Mouse (Mus musculus) frontal cortex, postnatal 14 days (tissue): ENCODE measurements around the gene Zfp239.

Experiments
- DNase-seq, 2 experiments: peaks; one replicate each; pipeline ENCODE4 v3.0.0; 2022; ENCODE audit warnings: low spot score in 2 of 2

The Zfp239 gene

DNA sequence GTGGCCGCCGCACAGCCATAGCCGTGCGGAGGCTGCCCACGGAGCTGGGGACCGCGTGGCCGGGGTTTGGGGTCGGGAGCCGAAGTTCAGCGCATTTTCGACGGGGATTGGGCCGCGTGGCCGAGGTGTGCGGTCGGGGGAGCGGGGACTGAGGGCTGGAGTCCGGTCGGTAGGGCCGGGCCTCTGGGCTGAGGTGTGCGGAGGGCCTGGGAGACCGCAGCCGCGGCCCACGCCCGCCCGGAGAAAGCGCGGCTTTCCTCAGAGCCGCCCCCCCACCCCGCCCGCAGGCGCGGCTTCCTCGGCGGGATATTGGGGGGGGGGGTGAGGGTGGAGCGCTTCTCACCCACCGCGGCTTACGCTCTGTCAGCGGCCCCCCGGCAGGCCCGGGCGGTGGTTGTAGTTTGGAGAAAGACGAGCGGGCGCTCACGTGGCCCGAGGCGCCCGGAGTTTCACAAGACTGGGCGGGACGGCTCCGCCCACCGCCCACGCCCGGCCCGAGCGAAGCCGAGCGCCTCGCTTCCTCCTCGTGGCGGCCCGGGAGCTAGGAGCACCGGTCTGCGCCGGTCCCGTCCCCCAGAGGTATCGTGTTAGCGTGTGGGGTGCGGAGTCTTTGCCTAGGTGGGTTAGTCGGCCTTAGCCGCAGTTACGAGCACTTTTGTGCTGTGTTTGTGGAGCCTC is 45.5 kb downstream of the Zfp239 start:
- DNase-seq = peak; percentile 33 to 57

DNA sequence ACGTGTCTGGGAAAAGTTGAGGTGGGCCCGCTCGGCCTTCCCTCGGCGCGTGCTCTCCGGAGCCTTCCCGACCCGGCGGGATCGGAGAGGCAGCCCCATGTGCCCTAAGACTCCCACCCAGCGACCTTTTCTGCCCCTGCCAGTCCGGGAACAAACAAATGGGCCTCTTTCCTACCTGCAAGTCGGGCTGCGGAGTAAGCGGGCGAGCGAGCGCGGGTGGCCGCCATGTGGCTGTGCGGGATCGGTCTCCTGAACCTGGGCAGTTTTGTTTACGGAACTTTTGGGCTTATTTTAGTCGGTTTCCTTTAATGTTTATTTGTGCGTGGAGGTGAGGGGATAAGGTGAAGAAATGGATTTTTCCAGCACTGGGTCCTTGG is 46.1 kb downstream of the Zfp239 start:
- DNase-seq = no peak

GRCm38 (mm10) chr6:117908424-117908900 is 46.6 kb downstream of the Zfp239 start:
- no peak for DNase-seq

DNA sequence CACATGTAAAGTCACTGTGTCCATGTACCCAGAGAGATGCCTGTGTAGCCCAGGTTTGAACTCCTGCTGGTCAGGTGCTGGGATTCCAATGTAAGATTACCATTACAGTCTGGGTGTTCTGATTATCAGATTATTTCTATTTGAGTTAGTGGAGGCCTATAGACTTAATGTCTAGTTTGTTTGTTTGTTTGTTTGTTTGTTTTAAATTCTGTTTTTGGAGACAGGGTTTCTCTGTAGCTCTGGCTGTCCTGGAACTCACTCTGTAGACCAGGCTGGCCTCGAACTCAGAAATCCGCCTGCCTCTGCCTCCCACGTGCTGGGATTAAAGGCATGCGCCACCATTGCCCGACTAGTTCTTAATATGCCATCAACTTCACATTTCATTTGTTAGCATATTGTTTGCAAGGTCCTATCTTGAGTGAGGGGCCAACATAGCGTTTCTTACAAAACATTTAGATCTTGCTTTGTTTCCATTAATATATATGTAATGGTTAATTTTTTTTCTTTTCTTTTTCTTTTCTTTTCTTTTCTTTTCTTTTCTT is 48.3 kb downstream of the Zfp239 start:
- DNase-seq = no peak

- no peak for DNase-seq
Measured at GRCm38 (mm10) chr6:117914541-117914940, 52.6 kb downstream of the Zfp239 start.

GRCm38 (mm10) chr6:117916205-117916736 is 54.4 kb downstream of the Zfp239 start:
- no peak for DNase-seq

DNA sequence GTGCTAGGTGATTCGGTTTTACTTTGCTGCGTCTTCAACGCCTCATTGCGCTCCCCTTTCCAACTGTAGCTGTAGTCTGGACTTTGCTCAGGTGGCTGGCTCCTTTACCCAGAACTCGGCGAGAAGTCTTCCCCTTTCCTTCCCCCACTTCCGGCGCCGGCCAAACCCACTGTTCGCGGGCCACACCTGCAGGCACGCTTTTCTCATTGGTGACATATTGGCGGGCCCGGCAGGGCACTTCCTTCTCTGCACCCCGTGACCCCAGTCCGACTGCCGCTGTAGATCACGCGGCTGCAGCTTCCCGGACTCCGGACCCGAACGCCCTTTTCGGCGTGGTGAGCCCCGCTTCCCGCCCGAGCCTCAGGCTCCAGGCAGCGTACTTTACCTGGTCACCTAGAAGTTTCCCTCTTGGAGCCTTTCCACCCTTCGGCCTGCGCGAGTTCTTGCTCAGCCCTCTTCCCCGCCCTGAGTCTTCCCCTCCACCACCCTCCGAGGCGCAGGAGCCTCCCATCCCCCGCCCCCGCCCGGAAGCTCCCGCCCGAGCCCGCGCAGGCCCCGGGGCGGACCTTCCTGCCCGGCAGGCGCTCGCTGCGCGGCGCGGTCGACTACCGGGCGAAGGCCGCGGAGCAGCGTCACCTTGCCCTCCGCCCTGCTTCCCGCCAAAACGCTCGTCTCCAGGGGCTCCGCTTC is 55.0 kb downstream of the Zfp239 start:
- DNase-seq = peak; percentile 38 to 43

- peak in 1 of 2 experiments; percentile 34 for DNase-seq
Measured at GRCm38 (mm10) chr6:117917576-117917975, 55.7 kb downstream of the Zfp239 start.

DNA sequence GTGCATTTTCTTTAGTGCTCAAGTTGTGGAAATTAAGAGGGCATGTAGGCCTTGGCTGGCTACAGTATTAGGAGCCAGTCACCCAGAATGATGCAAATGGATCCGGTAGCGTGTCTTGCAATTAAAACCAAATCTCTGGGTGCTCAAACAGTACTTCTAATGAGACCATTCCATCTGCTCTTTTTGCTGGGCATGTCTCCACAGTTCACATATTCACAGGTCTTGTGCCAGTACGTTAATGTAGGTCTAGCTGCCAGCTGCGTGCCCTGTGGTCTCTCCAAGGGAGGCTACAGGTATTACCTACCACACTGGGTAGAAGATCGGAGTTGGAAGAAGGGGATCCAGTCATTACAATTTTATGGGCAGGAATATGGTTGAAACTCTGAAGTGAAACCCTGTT is 56.1 kb downstream of the Zfp239 start:
- DNase-seq = no peak

DNA sequence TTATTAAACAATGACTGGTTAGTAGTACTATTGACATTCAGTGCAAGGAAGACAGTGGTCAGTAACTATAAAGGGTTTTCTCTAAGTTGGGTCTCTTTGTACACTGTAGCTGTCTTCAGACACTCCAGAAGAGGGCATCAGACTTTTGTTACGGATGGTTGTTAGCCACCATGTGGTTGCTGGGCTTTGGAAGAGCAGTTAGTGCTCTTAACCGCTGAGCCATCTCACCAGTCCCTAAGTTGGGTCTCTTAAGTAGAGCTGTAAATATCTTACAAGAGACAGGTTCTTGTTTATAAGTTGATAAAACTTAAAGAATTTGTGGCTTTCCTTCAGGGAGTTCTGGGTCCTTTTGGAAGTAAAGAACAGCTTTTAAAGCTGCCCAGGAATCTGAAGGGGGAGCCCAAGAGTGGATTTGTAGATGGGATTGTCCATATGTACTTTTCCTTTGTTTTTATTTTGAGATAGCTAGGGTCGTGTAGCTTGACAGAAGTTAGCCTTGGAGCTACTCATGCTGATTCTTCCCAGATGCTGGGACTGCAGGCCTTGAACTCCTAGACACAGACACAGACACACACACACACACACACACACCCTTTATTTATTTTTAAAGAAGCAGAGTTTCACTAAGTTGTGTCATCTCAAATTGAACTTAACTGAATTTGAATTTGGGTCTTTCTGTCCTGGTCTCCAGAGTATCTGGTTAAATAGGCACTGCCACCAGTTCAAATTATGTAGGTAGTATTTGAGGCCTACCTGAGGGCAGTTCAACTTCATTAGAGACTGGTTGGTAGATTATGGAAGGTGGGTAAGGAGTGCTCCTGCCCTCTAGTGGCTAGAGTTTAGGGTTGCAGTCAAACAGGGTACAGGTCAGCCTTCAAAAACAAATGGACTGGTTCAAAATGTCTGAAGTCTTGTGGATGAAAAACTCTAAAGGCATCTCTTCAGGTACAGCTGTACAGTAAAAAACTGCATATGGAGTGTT is 59.0 kb downstream of the Zfp239 start:
- DNase-seq = no peak

GRCm38 (mm10) chr6:117922041-117922440 is 60.1 kb downstream of the Zfp239 start:
- DNase-seq = no peak
